Mouse (Mus musculus): ENCODE measurements around the gene Lysmd1.
A peak's percentile ranks its signal among the peaks of the same experiment; 100 is the strongest.
"Not testable (repeated sequence)": the region's sequence is repeated elsewhere in the genome, so short reads cannot be mapped to it uniquely, and the experiment has no call there.

Gene Lysmd1

DNA sequence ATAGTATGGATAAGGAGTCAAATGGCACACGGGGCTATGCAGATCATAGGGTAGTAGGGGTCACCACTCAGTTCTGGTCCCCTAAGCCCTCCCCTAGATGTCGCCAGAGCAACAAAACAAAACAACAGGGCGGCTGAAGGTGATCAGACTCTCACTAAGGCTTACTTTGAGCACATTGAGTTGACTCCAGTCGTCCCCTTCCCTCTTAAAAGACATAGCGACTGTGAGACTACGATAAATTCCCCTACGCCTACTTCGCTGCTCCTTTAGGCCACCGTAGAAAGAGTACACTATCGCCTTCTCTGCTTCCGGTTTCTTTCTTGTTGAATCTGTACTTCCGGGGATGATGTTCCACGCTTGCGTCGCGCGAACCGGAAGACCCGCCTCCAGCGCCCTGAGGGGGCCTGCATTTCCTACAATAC lies at the start of gene Lysmd1, which contains the start of gene Scnm1:
Gene Lysmd1, plus strand, starts transcription at position 409 of the 422 bp plus-strand sequence.
Gene Scnm1, minus strand, starts transcription at position 332 of the 422 bp plus-strand sequence.
- peak; percentile 95 for DNase-seq (ENCODE audit: low spot score)

DNA sequence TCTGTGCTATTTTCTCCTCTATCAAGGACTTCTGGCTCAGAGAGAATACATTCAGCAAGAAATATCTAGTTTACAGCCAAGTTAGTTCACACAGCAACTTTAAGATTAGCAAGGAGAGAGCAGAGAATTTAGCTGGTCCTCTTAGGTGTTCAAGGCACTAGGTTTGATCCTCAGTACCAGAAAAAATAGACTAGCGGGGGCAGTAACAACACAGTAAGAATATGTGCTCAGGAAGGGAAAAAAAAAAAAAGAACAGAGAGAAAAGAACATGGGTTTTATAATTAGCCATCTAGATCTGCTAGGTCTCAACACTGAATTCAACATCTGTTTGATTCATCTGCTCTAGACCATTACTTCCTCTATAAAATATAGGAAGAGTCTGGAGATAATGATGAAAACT lies 45.8 kb upstream of the Lysmd1 start:
- DNase-seq (ENCODE audit: low spot score): no peak

DNA sequence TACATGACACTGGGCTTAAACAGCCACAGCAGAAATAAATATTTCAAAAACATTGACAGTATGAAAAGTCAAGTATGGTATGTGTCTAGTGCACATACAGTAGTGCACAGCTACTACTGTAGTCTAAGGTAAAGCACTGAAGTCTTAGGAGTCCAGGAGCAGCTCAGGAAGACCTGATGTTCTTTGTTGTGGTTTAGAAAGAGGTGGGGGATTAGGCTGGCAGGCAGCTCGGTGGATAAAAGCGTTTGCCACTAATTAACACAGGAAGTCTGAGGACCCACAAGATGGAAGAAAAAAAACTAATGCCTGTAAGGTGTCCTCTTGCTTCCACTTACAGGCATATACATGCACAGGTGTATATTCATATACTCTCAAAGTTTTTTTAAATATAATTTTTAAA lies 33.0 kb upstream of the Lysmd1 start:
- DNase-seq (ENCODE audit: low spot score): no peak

DNA sequence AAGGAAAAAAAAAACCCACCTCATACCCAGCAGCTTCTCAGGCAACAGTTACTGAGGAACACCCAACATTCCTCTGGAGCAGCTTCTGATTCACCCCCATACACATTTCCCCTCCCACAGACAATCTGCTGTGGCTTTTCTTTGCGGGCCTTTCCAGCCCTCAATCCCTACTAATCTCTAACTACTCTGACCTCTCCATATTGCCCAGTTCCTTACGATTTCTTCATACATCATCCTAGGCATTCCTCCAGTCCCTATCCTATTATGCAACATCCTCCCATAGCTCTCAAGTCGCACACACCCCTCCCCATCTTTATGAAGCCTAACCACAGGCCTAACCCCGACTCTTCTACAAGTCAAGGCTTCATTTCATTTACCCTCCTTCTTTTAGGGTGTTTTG lies 28.8 kb upstream of the Lysmd1 start:
- peak; percentile 47 for DNase-seq (ENCODE audit: low spot score)

DNA sequence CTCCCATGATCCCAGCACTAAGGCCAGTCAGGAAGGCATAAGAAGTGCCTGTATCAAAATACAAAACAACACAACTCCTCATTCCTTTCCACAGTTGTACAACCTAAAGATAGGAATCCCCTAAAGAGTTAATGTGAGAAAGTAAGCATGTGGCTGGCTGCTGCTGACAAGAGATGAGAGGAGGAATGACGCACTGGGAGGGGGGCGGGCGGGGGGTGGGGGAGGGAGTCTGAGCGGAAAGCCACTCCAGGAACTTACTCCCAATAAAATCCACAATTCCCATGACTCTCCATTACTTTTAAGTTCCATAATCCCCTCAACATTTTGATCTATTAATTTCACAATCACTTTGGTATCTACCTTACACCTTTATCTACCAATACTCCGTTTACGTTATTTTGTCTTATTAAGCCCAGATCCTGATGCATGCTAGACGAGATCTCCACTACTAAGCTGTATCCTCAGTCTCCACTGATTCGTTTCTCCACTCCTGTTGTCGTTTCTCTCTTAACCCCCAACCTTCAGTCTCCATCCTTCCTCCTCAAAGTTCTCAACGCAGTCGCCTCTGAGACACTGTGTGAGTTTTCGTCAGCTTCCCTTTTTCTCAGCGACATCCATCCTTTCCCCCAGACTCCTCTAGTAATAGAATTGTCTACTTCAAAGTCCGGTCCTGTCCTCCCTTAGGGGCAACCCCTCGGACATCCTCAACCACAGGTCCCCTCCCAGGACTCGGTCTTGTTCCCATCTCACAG lies 28.1 kb upstream of the Lysmd1 start:
- DNase-seq (ENCODE audit: low spot score): peak; percentile 27

DNA sequence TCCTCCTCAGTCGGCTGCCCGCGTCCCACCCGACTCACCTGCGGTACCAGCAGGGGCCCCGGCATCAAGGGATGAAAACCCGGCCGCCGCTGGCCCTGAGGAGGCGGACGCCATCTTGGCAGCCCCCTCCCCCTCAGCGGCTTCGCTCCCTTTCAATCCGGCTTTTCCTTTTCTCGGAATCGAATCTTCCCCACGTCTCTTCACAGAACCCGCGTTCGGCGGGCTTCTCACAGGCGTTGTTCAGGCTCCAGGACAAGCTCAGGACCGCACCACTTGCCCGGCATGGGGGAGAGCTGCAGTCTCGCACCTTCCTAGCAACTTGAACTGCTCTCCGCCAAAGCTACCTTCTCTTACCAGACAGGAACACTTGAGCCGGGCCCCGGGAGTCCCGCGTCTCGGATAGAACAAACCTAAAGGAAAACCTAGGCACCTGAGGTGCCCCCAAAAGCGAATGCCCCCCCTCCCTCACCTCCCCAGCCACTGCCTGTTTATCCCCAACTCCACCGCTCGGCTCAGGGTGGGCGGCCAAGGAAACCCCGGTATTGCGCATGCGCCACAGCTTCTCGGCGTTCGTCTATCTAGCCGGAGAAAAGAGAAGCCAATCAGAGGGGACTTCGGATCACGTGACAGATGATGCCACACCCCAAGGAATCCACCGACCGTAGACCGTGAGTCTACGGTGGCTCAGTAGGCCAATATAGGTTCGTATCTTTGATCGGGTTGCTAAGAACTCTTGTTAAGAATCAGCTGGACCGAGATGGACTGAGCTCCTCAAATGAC lies 27.4 kb upstream of the Lysmd1 start, which contains the start of gene Pip5k1a:
Gene Pip5k1a, minus strand, starts transcription at position 593 of the 780 bp plus-strand sequence.
- DNase-seq (ENCODE audit: low spot score): peak; percentile 99

DNA sequence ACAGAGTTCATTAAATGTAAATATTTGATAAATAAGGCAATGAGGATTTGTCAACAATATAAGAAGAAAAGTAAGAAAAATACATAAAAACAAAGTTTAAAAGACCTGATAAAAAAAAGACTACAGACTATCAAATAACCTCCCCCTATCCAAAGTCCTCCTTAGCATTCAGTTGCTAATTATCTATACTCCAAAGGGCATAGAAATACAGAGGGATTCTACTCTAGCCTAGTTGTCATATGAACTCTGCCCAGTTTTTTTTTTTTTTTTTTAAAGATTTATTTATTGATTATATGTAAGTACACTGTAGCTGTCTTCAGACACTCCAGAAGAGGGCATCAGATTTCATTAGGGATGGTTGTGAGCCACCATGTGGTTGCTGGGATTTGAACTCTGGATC lies 26.6 kb upstream of the Lysmd1 start:
- DNase-seq (ENCODE audit: low spot score): not testable (repeated sequence)

DNA sequence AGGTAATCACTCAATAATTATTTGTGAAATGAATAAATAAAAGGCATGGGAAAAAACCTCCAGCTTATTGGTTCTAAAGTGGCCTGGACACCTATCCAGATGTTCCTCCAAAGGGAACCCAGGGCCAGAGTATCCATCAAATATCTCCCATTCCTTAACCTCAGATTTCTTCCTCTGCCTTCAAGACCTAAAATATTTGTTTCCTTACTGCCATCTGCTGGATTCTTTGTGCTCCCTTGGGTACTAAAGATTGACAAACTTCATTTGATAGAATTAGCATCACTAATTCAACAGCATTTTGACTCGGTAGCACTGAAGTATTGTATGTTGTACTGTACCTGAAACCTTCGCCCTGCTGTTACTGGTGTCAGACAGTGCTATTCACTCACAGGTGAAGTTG lies 26.0 kb upstream of the Lysmd1 start:
- peak; percentile 60 for DNase-seq (ENCODE audit: low spot score)

DNA sequence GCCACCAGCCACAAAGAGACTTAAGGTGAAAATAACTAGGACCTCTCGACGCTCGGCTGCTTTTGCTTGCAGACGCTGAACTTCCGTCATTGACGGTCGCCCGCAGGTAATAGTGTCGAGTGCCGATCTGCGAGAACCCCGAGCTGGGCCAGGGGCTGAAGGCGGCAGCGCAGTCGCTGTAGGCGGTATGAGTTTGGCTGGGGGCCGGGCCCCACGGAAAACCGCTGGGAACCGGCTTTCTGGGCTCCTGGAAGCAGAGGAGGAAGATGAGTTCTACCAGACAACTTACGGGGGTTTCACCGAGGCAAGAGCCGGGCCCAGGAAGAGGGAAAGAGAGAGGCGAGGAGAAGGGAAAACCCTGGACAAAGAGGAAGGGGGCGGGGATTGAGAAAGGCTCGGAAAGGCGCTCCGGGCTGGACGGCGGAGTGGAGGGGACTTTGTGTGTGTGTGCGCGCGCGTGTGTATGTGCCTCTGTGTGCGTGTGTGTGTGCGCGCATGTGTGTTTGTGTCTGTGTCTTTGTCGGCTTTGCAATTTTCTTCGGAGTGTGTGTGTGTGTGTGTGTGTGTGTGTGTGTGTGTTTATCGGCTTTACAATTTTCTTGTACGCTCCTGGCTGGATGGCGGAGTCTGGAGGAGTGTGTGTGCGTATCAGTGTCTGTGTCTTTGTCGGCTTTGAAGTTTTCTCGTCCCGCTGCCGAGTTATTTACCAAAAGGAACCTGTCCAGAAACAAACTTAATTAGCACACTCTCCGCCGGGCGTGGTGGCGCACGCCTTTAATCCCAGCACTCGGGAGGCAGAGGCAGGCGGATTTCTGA lies 22.8 kb upstream of the Lysmd1 start, which contains the start of gene Vps72:
Gene Vps72, plus strand, starts transcription at position 112 of the 816 bp plus-strand sequence.
- peak; percentile 92 for DNase-seq (ENCODE audit: low spot score)

DNA sequence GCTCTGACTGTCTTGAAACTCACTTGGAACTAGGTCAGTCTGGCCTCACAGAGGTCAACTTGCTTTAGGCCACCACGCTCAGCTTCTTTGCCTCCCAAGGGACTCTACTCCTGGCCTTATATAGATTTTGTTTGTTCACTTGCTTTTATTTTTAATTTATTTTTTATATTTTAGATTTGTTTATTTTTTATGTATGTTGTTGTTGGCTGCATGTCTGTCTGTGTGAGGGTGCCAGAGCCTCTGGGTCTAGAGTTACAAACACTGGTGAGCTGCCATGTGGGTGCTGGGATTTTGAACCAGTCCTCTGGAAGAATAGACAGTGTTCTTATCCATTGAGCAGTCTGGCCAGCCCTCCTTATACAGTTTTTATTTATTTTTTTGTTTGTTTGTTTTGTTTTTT lies 21.1 kb upstream of the Lysmd1 start:
- peak; percentile 69 for DNase-seq (ENCODE audit: low spot score)

DNA sequence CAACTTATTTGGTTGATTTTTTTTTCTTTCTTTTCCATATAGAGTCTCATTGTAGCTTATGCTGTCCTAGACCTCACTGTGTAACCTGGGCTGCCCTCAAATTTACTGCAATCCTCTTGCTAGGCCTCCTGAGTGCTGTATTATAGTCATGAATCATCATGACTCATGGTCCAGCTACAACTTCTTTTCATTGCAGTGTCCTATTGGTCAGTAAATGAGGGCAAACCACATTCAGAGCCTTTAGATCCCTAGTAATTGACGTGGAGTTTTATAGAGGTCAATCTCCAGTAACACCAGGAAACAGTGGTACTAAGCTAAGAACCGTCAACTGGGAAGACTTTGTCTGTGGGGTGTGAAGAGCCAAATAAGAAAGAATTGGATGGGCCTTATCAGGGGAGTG lies 16.1 kb upstream of the Lysmd1 start:
- no peak for DNase-seq (ENCODE audit: low spot score)

DNA sequence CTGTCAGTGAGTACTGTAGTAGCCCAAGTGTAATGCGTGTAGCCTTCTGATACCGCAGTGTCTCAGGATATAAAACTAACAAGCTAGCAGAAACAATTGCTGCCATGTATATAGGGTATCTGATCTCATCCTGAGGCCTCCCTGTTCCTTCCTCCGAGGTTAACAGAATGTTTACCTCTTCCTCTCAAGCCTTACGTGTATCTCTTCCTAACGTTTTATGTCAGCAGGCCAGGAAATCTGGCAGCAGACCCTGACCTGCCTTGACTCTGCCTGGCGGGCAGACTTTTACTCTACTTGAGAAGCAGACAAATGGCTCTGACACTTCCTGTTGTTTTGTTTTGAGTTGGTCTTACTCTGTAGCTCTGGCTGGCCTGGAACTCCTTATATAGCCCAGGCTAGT lies 12.3 kb upstream of the Lysmd1 start:
- peak; percentile 26 for DNase-seq (ENCODE audit: low spot score)

DNA sequence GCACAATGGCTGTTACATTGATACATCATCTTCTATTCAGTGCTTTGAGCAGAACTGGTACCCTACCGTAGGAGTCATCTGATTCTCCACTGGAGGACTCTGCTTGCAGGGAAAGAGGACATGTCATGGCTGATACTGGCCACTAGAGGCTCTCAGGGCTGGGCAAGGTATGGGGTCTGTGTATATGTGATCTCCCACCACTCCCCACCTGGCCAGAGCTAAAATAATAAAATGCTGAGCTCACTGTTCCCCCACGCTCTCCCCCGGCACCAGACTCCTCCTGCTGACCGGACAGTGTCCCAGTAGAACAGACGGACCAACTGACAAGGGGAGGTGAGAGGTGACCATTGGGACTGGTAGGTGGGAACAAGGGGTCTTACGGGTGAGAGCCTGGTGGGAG lies 9.6 kb upstream of the Lysmd1 start, which contains the start of gene Tmod4:
Gene Tmod4, plus strand, starts transcription at position 231 of the 400 bp plus-strand sequence.
- DNase-seq (ENCODE audit: low spot score): no peak

DNA sequence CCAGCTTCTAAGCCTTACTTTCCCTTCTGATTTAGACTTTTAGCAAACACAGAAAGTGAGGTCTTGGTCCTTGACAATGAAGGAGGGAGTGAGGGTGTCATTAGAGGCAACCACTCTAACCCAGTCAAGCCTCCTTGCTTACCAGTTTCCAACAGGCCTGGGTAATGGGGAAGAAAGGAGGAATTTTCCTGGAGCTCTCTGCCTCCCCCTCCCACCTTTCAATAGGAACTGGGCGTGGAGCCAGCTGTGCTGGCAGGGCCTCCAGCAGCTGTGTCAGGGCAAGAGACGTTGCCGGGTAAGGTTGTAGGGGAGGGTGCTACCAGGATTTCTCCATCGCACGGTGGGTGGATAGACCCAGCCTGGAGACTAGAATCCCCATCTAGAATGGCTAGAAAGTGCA lies 8.9 kb upstream of the Lysmd1 start:
- peak; percentile 84 for DNase-seq (ENCODE audit: low spot score)

DNA sequence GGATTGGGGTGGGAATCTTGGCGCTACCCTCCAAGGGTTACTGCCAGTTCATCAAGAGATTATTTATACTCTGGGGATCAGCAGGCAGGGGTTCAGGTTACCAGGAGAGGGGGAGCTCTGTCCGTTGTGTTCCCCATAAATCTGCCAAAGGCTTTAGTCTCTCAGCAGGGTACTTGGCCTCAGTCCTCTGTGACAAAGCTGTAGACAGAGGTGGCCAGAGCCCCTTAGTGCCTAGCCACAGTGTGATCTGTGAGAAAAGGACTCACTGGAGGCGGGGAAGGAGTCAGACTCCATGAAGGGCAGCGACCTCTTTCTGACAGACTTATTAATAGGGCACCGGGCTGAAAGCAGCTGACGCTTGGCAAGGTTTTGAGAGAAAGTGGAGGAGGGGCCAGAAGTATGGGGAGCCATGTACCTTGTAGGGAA lies 4.6 kb upstream of the Lysmd1 start:
- no peak for DNase-seq (ENCODE audit: low spot score)

DNA sequence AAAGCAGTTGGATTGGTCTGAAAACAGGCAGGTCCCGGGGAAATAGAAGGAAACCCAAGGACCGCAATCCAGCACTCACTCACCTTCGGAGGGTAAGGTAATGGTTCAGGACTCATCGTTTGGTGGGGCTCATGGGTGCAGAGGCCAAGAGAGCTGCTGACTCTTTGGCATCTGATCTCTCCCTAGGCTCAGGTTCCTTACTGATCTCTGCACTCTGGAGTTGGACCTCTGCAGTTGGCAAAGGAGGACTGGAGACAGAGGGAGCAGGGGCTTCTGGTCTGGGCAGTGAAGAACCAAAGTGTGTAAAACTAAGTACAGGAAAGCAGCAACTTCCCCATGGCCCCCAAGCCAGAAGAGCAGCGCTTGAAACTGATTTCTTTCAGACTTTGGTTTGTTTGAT lies 3.8 kb upstream of the Lysmd1 start:
- DNase-seq (ENCODE audit: low spot score): no peak

DNA sequence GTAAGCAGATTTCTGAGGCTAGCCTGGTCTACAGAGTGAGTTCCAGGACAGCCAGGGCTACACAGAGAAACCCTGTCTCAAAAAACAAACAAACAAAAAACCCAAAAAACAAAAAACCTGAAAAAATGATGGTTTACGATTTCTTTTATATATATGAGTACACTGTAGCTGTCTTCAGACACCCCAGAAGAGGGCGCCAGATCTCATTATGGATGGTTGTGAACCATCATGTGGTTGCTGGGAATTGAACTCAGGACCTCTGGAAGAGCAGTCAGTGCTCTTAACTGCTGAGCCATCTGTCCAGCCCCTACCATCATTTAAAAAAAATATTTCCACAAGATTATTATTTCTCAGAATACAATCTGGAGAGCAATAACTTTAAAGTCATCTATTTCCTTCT lies 1.5 kb upstream of the Lysmd1 start:
- DNase-seq (ENCODE audit: low spot score): not testable (repeated sequence)

DNA sequence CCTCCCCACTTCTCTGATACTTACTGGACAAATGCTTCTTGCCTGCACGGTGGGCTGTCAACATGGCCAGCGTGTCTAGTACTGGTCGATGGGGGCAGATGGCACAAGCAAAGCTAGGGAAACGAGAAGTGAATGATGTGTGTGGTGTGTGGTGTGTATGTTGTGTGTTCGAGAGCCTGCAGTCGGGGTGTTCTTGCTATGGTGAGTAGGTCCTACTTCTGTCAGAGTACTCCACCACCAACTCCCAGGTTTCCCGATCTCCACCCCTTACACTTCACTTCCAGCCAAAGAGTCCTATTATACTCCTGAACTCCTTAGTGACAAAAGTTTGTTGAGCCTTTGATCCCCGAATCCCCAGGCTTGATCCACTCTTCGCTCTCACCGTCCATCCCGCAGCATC lies 712 bp upstream of the Lysmd1 start:
- no peak for DNase-seq (ENCODE audit: low spot score)

DNA sequence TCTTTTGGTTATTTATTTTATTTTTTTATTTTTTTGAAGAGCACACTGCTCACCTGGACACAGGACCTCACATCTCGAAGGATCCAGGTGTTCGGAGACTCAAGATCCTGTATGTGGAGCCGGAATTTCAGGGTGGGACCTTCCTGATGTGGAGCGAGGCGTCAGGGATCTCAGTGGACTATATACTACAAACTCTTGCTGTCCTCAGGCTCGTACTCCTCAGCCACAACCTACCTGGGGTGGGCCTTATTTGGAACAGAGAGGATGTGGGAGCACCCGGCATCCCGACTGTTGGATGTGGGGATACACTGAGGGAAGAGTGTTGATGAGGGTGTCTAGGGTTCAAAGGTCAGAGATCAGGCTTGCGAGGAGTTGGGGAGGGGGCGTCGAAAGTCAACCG lies 245 bp downstream of the Lysmd1 start:
- DNase-seq (ENCODE audit: low spot score): not testable (repeated sequence)

DNA sequence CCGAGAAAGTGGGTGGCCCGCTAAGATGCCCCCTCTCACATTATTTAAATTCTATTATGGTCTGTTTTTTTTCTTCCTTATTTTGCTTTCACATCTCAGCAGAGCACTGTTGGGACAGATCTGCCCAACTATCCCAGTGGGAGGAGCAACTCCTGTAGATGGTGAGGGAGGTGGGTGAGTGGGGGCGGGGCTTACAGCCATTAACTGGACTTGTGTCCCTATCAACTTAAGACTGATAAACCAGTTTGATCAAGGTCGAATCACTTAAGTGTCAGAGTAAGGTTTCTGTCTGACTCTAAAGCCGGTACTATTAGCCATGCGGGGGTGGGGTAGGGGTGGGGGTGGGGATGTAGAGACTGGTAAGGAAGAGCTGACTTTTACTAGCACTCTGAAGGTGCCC lies 1.1 kb downstream of the Lysmd1 start:
- peak; percentile 56 for DNase-seq (ENCODE audit: low spot score)

DNA sequence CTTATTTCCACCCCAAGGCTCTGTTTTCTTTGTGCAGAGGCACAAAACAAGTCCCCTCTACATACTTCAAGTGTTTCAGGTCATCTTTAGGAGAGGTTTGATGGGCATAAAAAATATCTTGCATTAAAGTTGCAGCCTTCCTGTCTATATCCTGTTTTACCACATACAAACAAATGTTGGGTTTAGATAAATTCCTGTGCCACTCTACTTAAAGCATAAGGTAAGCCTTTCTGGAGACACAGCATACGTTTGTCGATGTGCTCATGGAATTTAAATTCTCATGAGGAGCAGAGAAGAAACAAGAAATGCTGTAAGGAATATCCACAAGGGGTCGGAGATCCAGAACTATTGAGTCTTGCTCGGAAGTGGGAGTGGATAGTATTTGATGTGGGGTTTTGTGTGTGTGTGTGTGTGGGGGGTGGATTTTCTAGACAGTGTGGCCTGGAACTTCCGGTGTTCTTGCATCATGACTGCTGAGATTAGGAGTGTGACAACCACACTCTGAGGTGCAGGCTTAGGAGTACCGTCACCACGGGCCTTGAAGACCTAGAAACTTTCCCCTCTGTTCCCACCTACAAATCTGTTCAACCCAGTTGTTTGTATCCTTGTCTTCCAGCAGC lies 1.7 kb downstream of the Lysmd1 start:
- DNase-seq (ENCODE audit: low spot score): no peak

DNA sequence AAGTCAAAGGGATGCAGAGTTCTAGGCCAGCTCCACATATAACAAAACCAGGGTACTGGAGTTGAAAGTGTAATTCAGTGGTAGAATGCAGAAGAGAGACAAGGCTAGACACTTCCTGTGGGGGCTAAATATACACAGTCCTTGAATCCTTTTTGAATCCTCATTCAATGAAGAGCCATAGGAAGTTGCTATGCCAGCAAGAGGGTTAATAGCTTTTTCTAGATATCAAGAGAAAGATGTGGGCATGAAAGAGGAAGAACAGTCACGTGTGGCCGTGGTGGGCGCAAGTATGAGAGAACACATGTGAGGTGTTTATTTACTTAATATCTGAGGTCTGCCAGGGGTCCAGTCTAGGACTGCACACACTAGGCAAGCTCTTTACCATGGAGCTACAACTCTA lies 2.4 kb downstream of the Lysmd1 start:
- DNase-seq (ENCODE audit: low spot score): no peak

Measured in adipocyte (in vitro differentiated cells).